Mouse (Mus musculus) hindbrain, embryonic 10.5 days (tissue): ENCODE results near the gene Tanc2. TPM values are rescaled to one million over a fixed set of nuclear protein-coding genes. Genes with fewer than 3 reads are reported as not detected.

Experiments used
- DNase-seq: peaks from one replicate; pipeline ENCODE4 v3.0.0-alpha.2; 2017; ENCODE audit warnings: low spot score
- H3K27ac ChIP-seq: fragments of 300-500 bp; sonication (generic); 2 replicates; pipeline ENCODE4 v1.5.1; 2016; ENCODE audit warnings: mild to moderate bottlenecking, moderate library complexity
- H3K27me3 ChIP-seq: fragments of 300-500 bp; sonication (generic); 2 replicates; pipeline ENCODE4 v1.6.1; 2016; ENCODE audit warnings: mild to moderate bottlenecking; ENCODE audit not compliant: poor library complexity, insufficient read depth, severe bottlenecking
- H3K36me3 ChIP-seq: fragments of 300-500 bp; sonication (generic); 2 replicates; pipeline ENCODE4 v1.6.1; 2016; ENCODE audit warnings: mild to moderate bottlenecking, moderate library complexity
- H3K4me1 ChIP-seq: fragments of 300-500 bp; sonication (generic); replicated peaks from 2 replicates; pipeline ENCODE4 v1.6.1; 2016; ENCODE audit warnings: mild to moderate bottlenecking
- H3K4me3 ChIP-seq: fragments of 300-500 bp; sonication (generic); 2 replicates; pipeline ENCODE4 v1.5.1; 2016; ENCODE audit warnings: mild to moderate bottlenecking, moderate library complexity
- H3K9me3 ChIP-seq: fragments of 300-500 bp; sonication (generic); 2 replicates; pipeline ENCODE4 v1.6.1; 2016; ENCODE audit warnings: mild to moderate bottlenecking, moderate library complexity
- WGBS: fragments of 180-500 bp; shearing (Covaris S2); methylation state at CpG from one replicate; pipeline ENCODE4 v1.1.7; 2016; 5-methylcytosine and 5-hydroxymethylcytosine counted together
- polyA plus RNA-seq: library from polyadenylated mRNA; unstranded; fragments of >200 nt; fragmentation: Nextera tagmentation; extraction: Ambion mirVana; gene quantifications from 2 replicates; pipeline ENCODE4 v1.2.1, GENCODE M21; 2016

Tanc2 gene
- 9.3 and 13.9 TPM in 2 replicates for polyA plus RNA-seq

- Histone ChIP-seq H3K27ac (peak within 1 kb of the TSS; percentile 96), H3K4me3 (peak within 1 kb of the TSS; percentile 89), H3K27me3 (peaks cover 6% of the 10 kb centered on the region; the same call in 1 of the 2 replicates), H3K36me3 (no peaks in the 10 kb centered on the region), H3K4me1 (peaks cover 22% of the 10 kb centered on the region; the same call in 1 of the 2 replicates), H3K9me3 (no peaks in the 10 kb centered on the region)
- WGBS: 2% methylated on average over 87 of the region's 87 CpGs
- peak; percentile 56 for DNase-seq
These were observed at the start of gene Tanc2 for GRCm38 (mm10) chr11:105589877-105590641. TSS of gene Tanc2 (plus strand) at chr11:105589986.

- no peak overlapping the region for H3K4me3 ChIP-seq
- no peaks in the 10 kb centered on the region for H3K27me3 ChIP-seq
- 82% methylated on average over 8 of the region's 8 CpGs for WGBS
- H3K4me1 ChIP-seq: peaks cover 11% of the 10 kb centered on the region; the same call in 1 of the 2 replicates
- no peak for DNase-seq
- no peaks in the 10 kb centered on the region for H3K36me3 ChIP-seq
- no peak overlapping the region for H3K27ac ChIP-seq
- no peaks in the 10 kb centered on the region for H3K9me3 ChIP-seq
These were observed 49.0 kb upstream of the Tanc2 start for GRCm38 (mm10) chr11:105540781-105541180.

GRCm38 (mm10) chr11:105541366-105541765 lies 48.4 kb upstream of the Tanc2 start:
- Histone ChIP-seq H3K9me3 (no peaks in the 10 kb centered on the region), H3K36me3 (no peaks in the 10 kb centered on the region), H3K4me3 (no peak overlapping the region), H3K27me3 (no peaks in the 10 kb centered on the region), H3K27ac (no peak overlapping the region), H3K4me1 (peaks cover 17% of the 10 kb centered on the region)
- WGBS: 71% methylated on average over 4 of the region's 4 CpGs
- DNase-seq: no peak

GRCm38 (mm10) chr11:105542129-105542528 lies 47.7 kb upstream of the Tanc2 start:
- WGBS: 54% methylated on average over 1 of the region's 1 CpGs

GRCm38 (mm10) chr11:105545801-105546200 lies 44.0 kb upstream of the Tanc2 start:
- DNase-seq: no peak
- Histone ChIP-seq H3K4me1 (peaks cover 20% of the 10 kb centered on the region), H3K9me3 (no peaks in the 10 kb centered on the region), H3K27me3 (no peaks in the 10 kb centered on the region), H3K27ac (peak overlapping the region; percentile 50; the same call in 1 of the 2 replicates), H3K4me3 (no peak overlapping the region), H3K36me3 (no peaks in the 10 kb centered on the region)
- WGBS: 55% methylated on average over 8 of the region's 8 CpGs

More at GRCm38 (mm10) chr11:105542129-105542528, 47.7 kb upstream of the Tanc2 start:
- H3K36me3 ChIP-seq: no peaks in the 10 kb centered on the region
- no peaks in the 10 kb centered on the region for H3K9me3 ChIP-seq
- DNase-seq: no peak
- H3K27me3 ChIP-seq: no peaks in the 10 kb centered on the region
- no peak overlapping the region for H3K27ac ChIP-seq
- peaks cover 20% of the 10 kb centered on the region for H3K4me1 ChIP-seq
- no peak overlapping the region for H3K4me3 ChIP-seq

GRCm38 (mm10) chr11:105546393-105546792 lies 43.4 kb upstream of the Tanc2 start:
- Histone ChIP-seq H3K36me3 (no peaks in the 10 kb centered on the region), H3K4me3 (no peak overlapping the region), H3K27me3 (no peaks in the 10 kb centered on the region), H3K9me3 (no peaks in the 10 kb centered on the region), H3K4me1 (peaks cover 20% of the 10 kb centered on the region), H3K27ac (no peak overlapping the region)
- no peak for DNase-seq
- 74% methylated on average over 6 of the region's 6 CpGs for WGBS

- Histone ChIP-seq H3K27me3 (no peaks in the 10 kb centered on the region), H3K36me3 (no peaks in the 10 kb centered on the region), H3K9me3 (no peaks in the 10 kb centered on the region), H3K27ac (no peak overlapping the region), H3K4me1 (peaks cover 22% of the 10 kb centered on the region), H3K4me3 (no peak overlapping the region)
- DNase-seq: no peak
- WGBS: 83% methylated on average over 6 of the region's 6 CpGs
These were observed 41.4 kb upstream of the Tanc2 start for GRCm38 (mm10) chr11:105548383-105548782.

- WGBS: 87% methylated on average over 9 of the region's 9 CpGs
- Histone ChIP-seq H3K27ac (no peak overlapping the region), H3K4me1 (peaks cover 28% of the 10 kb centered on the region), H3K9me3 (no peaks in the 10 kb centered on the region), H3K36me3 (no peaks in the 10 kb centered on the region), H3K27me3 (no peaks in the 10 kb centered on the region), H3K4me3 (no peak overlapping the region)
- DNase-seq: no peak
These were observed 40.3 kb upstream of the Tanc2 start for GRCm38 (mm10) chr11:105549164-105550121.

- no peaks in the 10 kb centered on the region for H3K27me3 ChIP-seq
- H3K4me3 ChIP-seq: no peak overlapping the region
- H3K36me3 ChIP-seq: no peaks in the 10 kb centered on the region
- no peaks in the 10 kb centered on the region for H3K9me3 ChIP-seq
- no peak for DNase-seq
- no peak overlapping the region for H3K27ac ChIP-seq
- WGBS: 73% methylated on average over 8 of the region's 8 CpGs
- peaks cover 22% of the 10 kb centered on the region for H3K4me1 ChIP-seq
These were observed 32.5 kb upstream of the Tanc2 start for GRCm38 (mm10) chr11:105557285-105557684.

GRCm38 (mm10) chr11:105558091-105558490 lies 31.7 kb upstream of the Tanc2 start:
- no peak overlapping the region for H3K27ac ChIP-seq
- peaks cover 17% of the 10 kb centered on the region for H3K4me1 ChIP-seq
- H3K27me3 ChIP-seq: no peaks in the 10 kb centered on the region
- H3K4me3 ChIP-seq: no peak overlapping the region
- H3K36me3 ChIP-seq: no peaks in the 10 kb centered on the region
- no peaks in the 10 kb centered on the region for H3K9me3 ChIP-seq
- DNase-seq: no peak

GRCm38 (mm10) chr11:105558803-105559505 lies 30.8 kb upstream of the Tanc2 start:
- peaks cover 9% of the 10 kb centered on the region for H3K4me1 ChIP-seq
- no peaks in the 10 kb centered on the region for H3K36me3 ChIP-seq
- no peaks in the 10 kb centered on the region for H3K27me3 ChIP-seq
- H3K27ac ChIP-seq: no peak overlapping the region
- 87% methylated on average over 6 of the region's 6 CpGs for WGBS
- no peak for DNase-seq
- no peaks in the 10 kb centered on the region for H3K9me3 ChIP-seq
- no peak overlapping the region for H3K4me3 ChIP-seq

- H3K27me3 ChIP-seq: no peaks in the 10 kb centered on the region
- no peaks in the 10 kb centered on the region for H3K36me3 ChIP-seq
- H3K4me1 ChIP-seq: 0 out of 2 replicates have a peak, but pooled peaks cover 6% of the 10 kb centered on the region
- DNase-seq: no peak
- H3K9me3 ChIP-seq: no peaks in the 10 kb centered on the region
- H3K4me3 ChIP-seq: no peak overlapping the region
- H3K27ac ChIP-seq: no peak overlapping the region
- WGBS: 91% methylated on average over 3 of the region's 3 CpGs
These were observed 26.2 kb upstream of the Tanc2 start for GRCm38 (mm10) chr11:105563546-105563945.
